Mouse (Mus musculus): ENCODE data around the gene Mdm4.
"Not testable (repeated sequence)": the region's sequence is repeated elsewhere in the genome, so short reads cannot be mapped to it uniquely, and the experiment has no call there.

Gene Mdm4

DNA sequence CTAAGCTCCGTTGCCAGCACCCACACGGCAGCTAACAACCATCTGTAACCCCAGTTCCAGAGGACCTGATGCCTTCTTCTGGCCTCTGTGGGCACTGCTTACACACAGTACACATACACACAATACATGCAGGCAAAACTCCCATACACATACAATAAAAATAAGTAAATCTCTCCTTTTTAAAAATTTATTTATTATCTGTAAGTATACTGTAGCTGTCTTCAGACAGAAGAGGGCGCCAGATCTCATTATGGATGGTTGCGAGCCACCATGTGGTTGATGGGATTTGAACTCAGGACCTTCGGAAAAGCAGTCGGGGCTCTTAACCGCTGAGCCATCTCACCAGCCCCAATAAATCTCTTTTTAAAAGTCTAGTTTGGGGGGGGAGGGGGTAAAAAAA lies 9.0 kb downstream of the Mdm4 start:
- DNase-seq (ENCODE audit: low spot score in 2 of 2): no peak

- no peak for DNase-seq (ENCODE audit: low spot score in 2 of 2)
Measured at GRCm38 (mm10) chr1:133020137-133020894, 10.0 kb downstream of the Mdm4 start.

- DNase-seq (ENCODE audit: low spot score in 2 of 2): no peak
Measured at GRCm38 (mm10) chr1:133019312-133019711, 11.0 kb downstream of the Mdm4 start.

DNA sequence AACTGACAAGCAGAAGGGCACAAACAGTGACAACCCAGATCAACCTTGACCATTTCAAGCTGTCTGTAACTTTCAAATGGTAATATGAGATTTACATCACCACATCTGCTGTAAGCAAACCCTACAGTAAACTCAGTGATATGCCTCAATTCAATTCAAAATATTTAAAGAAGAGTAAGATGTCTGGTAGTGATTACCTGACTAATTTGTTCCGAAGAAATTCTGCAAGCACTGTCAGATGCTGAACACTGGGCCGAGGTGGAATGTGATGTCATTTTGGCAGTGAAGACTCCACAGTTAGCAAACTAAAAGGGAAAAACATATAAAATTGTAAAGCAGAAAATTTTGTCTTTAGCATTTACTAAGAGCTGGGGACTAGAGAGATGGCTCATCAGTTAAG lies 11.8 kb downstream of the Mdm4 start:
- no peak for DNase-seq (ENCODE audit: low spot score in 2 of 2)

- DNase-seq (ENCODE audit: low spot score in 2 of 2): no peak
Measured at GRCm38 (mm10) chr1:133016775-133017428, 13.5 kb downstream of the Mdm4 start.

- DNase-seq (ENCODE audit: low spot score in 2 of 2): no peak
Measured at GRCm38 (mm10) chr1:133014196-133014595, 16.2 kb downstream of the Mdm4 start.

- no peak for DNase-seq (ENCODE audit: low spot score in 2 of 2)
Measured at GRCm38 (mm10) chr1:133013331-133013730, 17.0 kb downstream of the Mdm4 start.

DNA sequence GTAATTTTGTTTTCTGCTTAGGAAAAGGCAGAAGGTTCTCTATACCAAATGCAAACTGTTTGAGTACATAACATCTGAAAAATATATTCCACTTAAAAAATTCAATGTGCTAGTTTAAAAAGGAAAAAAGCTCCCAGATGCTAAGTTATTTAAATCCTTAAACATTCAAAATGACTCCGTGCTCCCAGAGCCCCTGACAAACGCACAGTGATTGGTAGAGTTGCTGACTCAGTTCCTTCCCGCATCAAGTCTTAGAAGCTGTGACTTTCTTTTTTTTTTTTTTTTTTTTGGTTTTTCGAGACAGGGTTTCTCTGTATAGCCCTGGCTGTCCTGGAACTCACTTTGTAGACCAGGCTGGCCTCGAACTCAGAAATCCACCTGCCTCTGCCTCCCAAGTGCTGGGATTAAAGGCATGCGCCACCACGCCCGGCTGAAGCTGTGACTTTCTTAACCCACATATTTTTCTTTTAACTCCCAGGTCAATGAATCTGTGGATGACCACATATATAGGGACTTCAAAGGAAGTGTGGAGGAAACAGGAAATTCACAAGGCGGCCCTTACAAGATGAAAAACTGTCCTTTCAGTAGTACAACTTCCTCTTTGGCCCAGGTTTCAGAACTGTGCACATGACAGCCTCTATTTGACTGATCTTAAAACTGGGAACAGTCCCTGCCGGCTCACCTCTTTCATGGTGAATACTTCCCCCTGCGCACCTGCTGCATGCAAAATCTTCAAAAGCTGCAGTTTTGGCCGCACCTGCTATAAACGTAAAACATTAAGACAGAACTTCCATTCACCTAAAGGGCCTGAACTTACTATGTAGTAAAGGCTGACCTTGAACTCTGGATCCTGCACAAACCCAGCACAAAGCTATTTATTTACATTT lies 18.2 kb downstream of the Mdm4 start:
- no peak for DNase-seq (ENCODE audit: low spot score in 2 of 2)

DNA sequence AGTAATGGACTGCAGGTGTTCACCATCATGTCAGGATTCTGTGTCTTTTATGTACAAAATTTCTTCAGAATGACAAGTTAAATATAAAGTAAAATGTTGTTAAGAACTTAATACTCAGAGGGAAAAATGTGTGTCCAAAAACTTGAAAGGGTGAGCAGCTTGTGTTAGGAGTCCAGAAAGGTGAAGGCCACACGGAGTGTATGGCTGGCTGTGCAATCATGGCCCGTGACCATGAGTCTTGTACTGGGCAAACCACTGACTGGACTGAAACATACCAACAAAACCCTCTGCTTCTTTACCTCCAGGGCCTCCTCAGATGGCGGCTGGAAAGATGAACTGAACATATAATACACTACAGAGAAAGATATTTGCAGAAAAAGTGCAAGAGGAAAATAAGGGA lies 23.8 kb downstream of the Mdm4 start:
- DNase-seq (ENCODE audit: low spot score in 2 of 2): no peak

DNA sequence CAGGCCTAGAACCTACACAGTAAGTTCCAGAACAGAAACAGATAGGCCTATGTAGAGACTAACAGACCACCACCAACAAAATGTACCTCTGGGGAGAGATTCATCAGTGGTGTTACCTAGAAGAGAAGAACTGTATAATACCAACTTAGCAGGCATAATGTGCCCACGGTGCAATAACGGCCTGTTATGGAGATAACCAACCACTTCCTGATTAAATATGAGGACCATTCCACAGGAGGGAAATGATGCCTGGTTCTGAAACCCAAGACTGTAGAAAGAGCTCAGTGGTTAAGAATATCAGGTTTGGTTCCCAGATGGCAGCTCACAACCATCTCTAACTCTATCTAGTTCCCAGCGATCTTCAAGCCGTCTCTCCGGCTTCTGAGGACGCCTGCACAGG lies 30.0 kb downstream of the Mdm4 start:
- DNase-seq (ENCODE audit: low spot score in 2 of 2): no peak

GRCm38 (mm10) chr1:132991580-132991979 lies 38.8 kb downstream of the Mdm4 start:
- DNase-seq (ENCODE audit: low spot score in 2 of 2): no peak

- no peak for DNase-seq (ENCODE audit: low spot score in 2 of 2)
Measured at GRCm38 (mm10) chr1:132990733-132991132, 39.6 kb downstream of the Mdm4 start.

- DNase-seq (ENCODE audit: low spot score in 2 of 2): not testable (repeated sequence)
Measured at GRCm38 (mm10) chr1:132988556-132989459, 41.6 kb downstream of the Mdm4 start.

GRCm38 (mm10) chr1:132982728-132983127 lies 47.6 kb downstream of the Mdm4 start:
- DNase-seq (ENCODE audit: low spot score in 2 of 2): peak; percentile 44 to 56

DNA sequence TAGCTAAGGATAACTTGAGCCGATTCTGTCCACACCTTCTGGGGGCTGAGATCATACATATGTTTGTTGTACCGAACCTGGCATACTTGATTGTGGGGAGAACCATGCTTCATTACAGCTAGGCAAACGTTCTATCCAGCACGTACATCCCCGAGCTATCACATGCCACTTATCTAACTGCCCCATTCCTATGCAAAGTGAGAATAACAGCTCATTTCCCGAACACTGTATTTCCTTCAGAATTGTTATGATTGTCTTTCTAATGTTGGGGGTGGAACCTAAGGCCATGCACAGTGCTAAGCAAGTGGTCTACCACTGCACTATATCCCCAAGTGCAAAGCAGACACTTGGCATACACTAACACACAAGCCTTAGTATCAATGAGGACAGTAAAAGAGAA lies 49.1 kb downstream of the Mdm4 start:
- DNase-seq (ENCODE audit: low spot score in 2 of 2): no peak

DNA sequence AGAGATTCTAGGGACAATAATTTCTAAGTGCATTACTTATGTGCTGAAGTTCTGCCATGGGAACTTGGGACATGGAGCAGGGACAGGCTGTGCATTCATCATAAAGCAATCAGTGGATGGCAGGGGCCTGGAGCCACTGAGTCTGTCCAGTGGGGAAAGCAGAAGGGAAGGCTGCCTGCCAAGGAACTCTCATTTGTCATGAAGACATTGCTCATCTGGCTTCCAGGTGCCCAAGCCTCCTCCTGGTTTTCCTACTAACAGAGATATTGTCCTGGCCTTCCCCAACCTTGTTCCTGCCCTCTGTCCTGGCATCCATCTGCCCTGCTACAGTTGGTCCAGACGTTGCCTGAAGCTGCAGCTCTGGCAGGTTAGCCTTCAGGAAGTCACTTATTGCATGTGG lies 53.0 kb downstream of the Mdm4 start:
- no peak for DNase-seq (ENCODE audit: low spot score in 2 of 2)

- DNase-seq (ENCODE audit: low spot score in 2 of 2): peak; percentile 14 to 24
Measured at GRCm38 (mm10) chr1:132968659-132969058, 61.7 kb downstream of the Mdm4 start.

GRCm38 (mm10) chr1:132964691-132965090 lies 65.7 kb downstream of the Mdm4 start:
- DNase-seq (ENCODE audit: low spot score in 2 of 2): no peak

GRCm38 (mm10) chr1:132964106-132964505 lies 66.3 kb downstream of the Mdm4 start:
- no peak for DNase-seq (ENCODE audit: low spot score in 2 of 2)

DNA sequence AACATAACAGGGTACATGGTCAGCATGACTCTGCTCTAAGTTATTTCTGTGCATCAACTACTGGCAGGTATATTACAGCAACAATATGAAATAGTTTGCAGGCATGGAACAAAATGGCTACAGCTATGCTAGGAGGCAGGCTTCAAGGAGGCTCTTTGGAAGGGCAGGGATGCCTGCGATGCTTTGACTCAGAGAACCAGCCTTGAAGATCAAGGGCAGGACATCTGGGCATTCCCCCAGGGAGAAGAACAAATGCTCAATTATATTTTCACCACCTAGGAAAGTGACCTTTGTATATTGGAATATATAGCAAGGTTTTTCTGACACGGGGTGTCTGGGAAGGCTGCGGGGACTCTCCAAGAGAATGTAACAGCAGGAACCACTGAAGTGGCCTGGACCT lies 68.6 kb downstream of the Mdm4 start:
- no peak for DNase-seq (ENCODE audit: low spot score in 2 of 2)

GRCm38 (mm10) chr1:132956809-132957208 lies 73.6 kb downstream of the Mdm4 start:
- no peak for DNase-seq (ENCODE audit: low spot score in 2 of 2)

Measured in right cerebral cortex, postnatal 36 days (tissue).